Mouse (Mus musculus) liver, postnatal 0 days (tissue): Measurements from ENCODE around the gene Dnmt1. TPM values are rescaled to one million over a fixed set of nuclear protein-coding genes. Genes with fewer than 3 reads are reported as not detected.
A peak's percentile ranks its signal among the peaks of the same experiment; 100 is the strongest.

Source experiments
- ATAC-seq: fragments of 200-750 bp; cut with Nextera tagmentation; 2 replicates; pipeline ENCODE4 v1.8.0; 2017; ENCODE audit warnings: mild to moderate bottlenecking, moderate library complexity
- DNase-seq: peaks from one replicate; pipeline ENCODE4 v3.0.0-alpha.2; 2016
- H3K27ac ChIP-seq: fragments of 300-500 bp; sonication (generic); 2 replicates; pipeline ENCODE4 v1.5.1; 2014; ENCODE audit warnings: antibody characterized with exemption, moderate library complexity, mild to moderate bottlenecking, low read depth
- H3K27me3 ChIP-seq: fragments of 300-500 bp; sonication (generic); 2 replicates; pipeline ENCODE4 v1.6.1; 2014; ENCODE audit warnings: low read length, control low read depth, mixed read lengths; ENCODE audit not compliant: insufficient read depth
- H3K36me3 ChIP-seq: fragments of 300-500 bp; sonication (generic); replicated peaks from 2 replicates; pipeline ENCODE4 v1.6.1; 2014; ENCODE audit warnings: mild to moderate bottlenecking, control low read depth, low read length, moderate library complexity, mixed read lengths; ENCODE audit not compliant: insufficient read depth
- H3K4me1 ChIP-seq: fragments of 300-500 bp; sonication (generic); 2 replicates; pipeline ENCODE4 v1.6.1; 2014; ENCODE audit warnings: antibody characterized with exemption, mild to moderate bottlenecking, control low read depth; ENCODE audit not compliant: insufficient read depth
- H3K4me2 ChIP-seq: fragments of 300-500 bp; sonication (generic); 2 replicates; pipeline ENCODE4 v1.6.1; 2014; ENCODE audit warnings: low read depth, mild to moderate bottlenecking, low read length, moderate library complexity, mixed read lengths
- H3K4me3 ChIP-seq: fragments of 300-500 bp; sonication (generic); 2 replicates; pipeline ENCODE4 v1.5.1; 2014; ENCODE audit warnings: low read depth, low read length
- H3K9ac ChIP-seq: fragments of 300-500 bp; sonication (generic); replicated peaks from 2 replicates; pipeline ENCODE4 v1.6.1; 2014; ENCODE audit warnings: mild to moderate bottlenecking, moderate library complexity
- H3K9me3 ChIP-seq: fragments of 300-500 bp; sonication (generic); 2 replicates; pipeline ENCODE4 v1.6.1; 2016; ENCODE audit warnings: mild to moderate bottlenecking, control low read depth, low read length, mixed read lengths
- CTCF ChIP-seq: sonication (generic); IDR thresholded peaks from 2 replicates; pipeline ENCODE4 v1.5.1; 2016; ENCODE audit warnings: antibody characterized with exemption, low read depth
- EP300 ChIP-seq: IDR thresholded peaks from 2 replicates; pipeline ENCODE4 v1.6.1; 2016; ENCODE audit warnings: antibody characterized with exemption, low read depth, mild to moderate bottlenecking
- WGBS: fragments of 180-500 bp; shearing (Covaris S2); extraction: QIAGEN DNeasy Blood & Tissue Kit; methylation state at CpG from one replicate; pipeline ENCODE4 v1.1.7; 2014; ENCODE audit not compliant: insufficient replicate concordance; 5-methylcytosine and 5-hydroxymethylcytosine counted together
- polyA plus RNA-seq: library from polyadenylated mRNA; unstranded; fragments of >200 nt; fragmentation: Nextera tagmentation; extraction: Ambion mirVana; gene quantifications from 2 replicates; pipeline ENCODE4 v1.2.1, GENCODE M21; 2015

Dnmt1 gene
- polyA plus RNA-seq, 1 experiment from 2014 or later = 24.5 TPM

GRCm38 (mm10) chr9:20979181-20979580 is 19.5 kb upstream of the Dnmt1 start:
- H3K4me1 ChIP-seq = peaks cover 22% of the 10 kb centered on the region
- 55% methylated on average over 5 of the region's 5 CpGs for whole genome bisulfite sequencing
- no peak for TF ChIP-seq EP300
- no peak for TF ChIP-seq CTCF

GRCm38 (mm10) chr9:20978409-20979095 is 18.9 kb upstream of the Dnmt1 start:
- ATAC-seq (no peak), DNase-seq (no peak)
- H3K9ac ChIP-seq = no peak overlapping the region
- 0 out of 2 replicates have a peak, but pooled peaks cover 6% of the 10 kb centered on the region for H3K27me3 ChIP-seq
- H3K4me2 ChIP-seq = no peak overlapping the region
- H3K4me3 ChIP-seq = no peak overlapping the region
- no peaks in the 10 kb centered on the region for H3K9me3 ChIP-seq
- WGBS = 57% methylated on average over 10 of the region's 10 CpGs
- no peaks in the 10 kb centered on the region for H3K36me3 ChIP-seq
- TF ChIP-seq EP300 (no peak), CTCF (no peak)
- 0 out of 2 replicates have a peak overlapping the region, but pooled peaks have one; percentile 8 for H3K27ac ChIP-seq
- H3K4me1 ChIP-seq = peaks cover 22% of the 10 kb centered on the region

More at GRCm38 (mm10) chr9:20979181-20979580, 19.5 kb upstream of the Dnmt1 start:
- Histone ChIP-seq H3K36me3 (no peaks in the 10 kb centered on the region), H3K9me3 (no peaks in the 10 kb centered on the region), H3K9ac (no peak overlapping the region), H3K27me3 (0 out of 2 replicates have a peak, but pooled peaks cover 6% of the 10 kb centered on the region), H3K4me2 (no peak overlapping the region), H3K4me3 (no peak overlapping the region), H3K27ac (no peak overlapping the region)
- ATAC-seq (no peak), DNase-seq (no peak)

GRCm38 (mm10) chr9:20976961-20977689 is 17.4 kb upstream of the Dnmt1 start:
- Histone ChIP-seq H3K4me2 (peak overlapping the region; percentile 97), H3K27me3 (0 out of 2 replicates have a peak, but pooled peaks cover 6% of the 10 kb centered on the region), H3K27ac (no peak overlapping the region), H3K9me3 (no peaks in the 10 kb centered on the region), H3K4me1 (peaks cover 22% of the 10 kb centered on the region), H3K4me3 (peak overlapping the region; percentile 69), H3K36me3 (no peaks in the 10 kb centered on the region), H3K9ac (peak overlapping the region; percentile 69; the same call in 1 of the 2 replicates)
- ATAC-seq = no peak
- no peak for DNase-seq
- 4% methylated on average over 4 of the region's 4 CpGs for WGBS
- TF ChIP-seq EP300 (no peak), CTCF (0 out of 2 replicates have a peak, but pooled peaks have one; percentile 12)

- peak within 1 kb of the TSS; percentile 69 for H3K4me3 ChIP-seq
- DNase-seq = peak; percentile 81
- peaks cover 22% of the 10 kb centered on the region for H3K4me1 ChIP-seq
- WGBS = under 1% methylated on average over 42 of the region's 47 CpGs
- peak within 1 kb of the TSS; percentile 97 for H3K4me2 ChIP-seq
- H3K27ac ChIP-seq = peak within 1 kb of the TSS; percentile 77
- TF ChIP-seq EP300 = no peak
- TF ChIP-seq CTCF = no peak
- peak; percentile 77 for ATAC-seq
- no peaks in the 10 kb centered on the region for H3K36me3 ChIP-seq
- no peaks in the 10 kb centered on the region for H3K9me3 ChIP-seq
- H3K9ac ChIP-seq = peak within 1 kb of the TSS; percentile 69
- H3K27me3 ChIP-seq = 0 out of 2 replicates have a peak, but pooled peaks cover 6% of the 10 kb centered on the region
Measured at GRCm38 (mm10) chr9:20976216-20976960, 16.7 kb upstream of the Dnmt1 start, which contains the start of gene S1pr2. TSS of gene S1pr2 (minus strand) at chr9:20976781.

GRCm38 (mm10) chr9:20975431-20976215 is 15.9 kb upstream of the Dnmt1 start:
- peak overlapping the region; percentile 69 for H3K4me3 ChIP-seq
- H3K36me3 ChIP-seq = no peaks in the 10 kb centered on the region
- TF ChIP-seq CTCF (no peak), EP300 (no peak)
- no peaks in the 10 kb centered on the region for H3K9me3 ChIP-seq
- ATAC-seq (no peak), DNase-seq (peak; percentile 41)
- H3K27me3 ChIP-seq = 0 out of 2 replicates have a peak, but pooled peaks cover 6% of the 10 kb centered on the region
- H3K4me2 ChIP-seq = peak overlapping the region; percentile 97
- peak overlapping the region; percentile 77; the same call in 1 of the 2 replicates for H3K27ac ChIP-seq
- peak overlapping the region; percentile 69 for H3K9ac ChIP-seq
- peaks cover 22% of the 10 kb centered on the region for H3K4me1 ChIP-seq
- WGBS = 3% methylated on average over 45 of the region's 45 CpGs
